Mouse (Mus musculus): ENCODE data around the gene Cbarp. TPM values are rescaled to one million over a fixed set of nuclear protein-coding genes. Genes with fewer than 3 reads are reported as not detected.

Gene Cbarp
- 7.5 and 10.1 TPM in 2 replicates for polyA plus RNA-seq (2014; fragmentation: Nextera tagmentation; extraction: Ambion mirVana)

GRCm38 (mm10) chr10:80140666-80141035, at the start of gene Cbarp:
Cbarp (minus strand) TSS chr10:80140835.
- Histone ChIP-seq H3K4me3 (ENCODE audit: low read depth, low read length) (peak within 1 kb of the TSS; percentile 66), H3K9ac (replicated peaks; ENCODE audit: low read depth, low read length) (no peak within 1 kb of the TSS), H3K4me2 (replicated peaks; ENCODE audit: low read depth, low read length) (peak within 1 kb of the TSS; percentile 65), H3K9me3 (ENCODE audit: control insufficient read depth, low read depth, low read length) (no peaks in the 10 kb centered on the region), H3K4me1 (ENCODE audit: control insufficient read depth, insufficient read depth, low read length) (peaks cover 26% of the 10 kb centered on the region), H3K36me3 (ENCODE audit: control insufficient read depth, insufficient read depth, low read length) (peaks cover 22% of the 10 kb centered on the region; the same call in 1 of the 2 replicates), H3K27me3 (ENCODE audit: control insufficient read depth, insufficient read depth, low read length) (0 out of 2 replicates have a peak, but pooled peaks cover 7% of the 10 kb centered on the region), H3K27ac (ENCODE audit: low read length) (peak within 1 kb of the TSS; percentile 88)
- 69% methylated on average over 10 of the region's 10 CpGs for WGBS
- no peak for ATAC-seq (ENCODE audit: insufficient number of reproducible peaks, insufficient read depth, low FRiP score, low read depth)

GRCm38 (mm10) chr10:80189999-80190398, 49.4 kb upstream of the Cbarp start:
- peaks cover 14% of the 10 kb centered on the region for H3K27me3 ChIP-seq (ENCODE audit: control insufficient read depth, insufficient read depth, low read length)
- H3K36me3 ChIP-seq (ENCODE audit: control insufficient read depth, insufficient read depth, low read length) = peaks cover 17% of the 10 kb centered on the region; the same call in 1 of the 2 replicates
- H3K4me3 ChIP-seq (ENCODE audit: low read depth, low read length) = peak overlapping the region; percentile 37
- 14% methylated on average over 21 of the region's 21 CpGs for WGBS
- ATAC-seq (ENCODE audit: insufficient number of reproducible peaks, insufficient read depth, low FRiP score, low read depth) = no peak
- peak overlapping the region; percentile 30; the same call in 1 of the 2 replicates for H3K9ac ChIP-seq (replicated peaks; ENCODE audit: low read depth, low read length)
- peak overlapping the region; percentile 61 for H3K4me2 ChIP-seq (replicated peaks; ENCODE audit: low read depth, low read length)
- peaks cover 10% of the 10 kb centered on the region; the same call in 1 of the 2 replicates for H3K4me1 ChIP-seq (ENCODE audit: control insufficient read depth, insufficient read depth, low read length)
- H3K27ac ChIP-seq (ENCODE audit: low read length) = no peak overlapping the region
- no peaks in the 10 kb centered on the region for H3K9me3 ChIP-seq (ENCODE audit: control insufficient read depth, low read depth, low read length)

GRCm38 (mm10) chr10:80188453-80189024, 47.9 kb upstream of the Cbarp start:
- H3K9ac ChIP-seq (replicated peaks; ENCODE audit: low read depth, low read length) = no peak overlapping the region
- no peak for ATAC-seq (ENCODE audit: insufficient number of reproducible peaks, insufficient read depth, low FRiP score, low read depth)
- H3K27me3 ChIP-seq (ENCODE audit: control insufficient read depth, insufficient read depth, low read length) = peaks cover 14% of the 10 kb centered on the region
- H3K36me3 ChIP-seq (ENCODE audit: control insufficient read depth, insufficient read depth, low read length) = peaks cover 17% of the 10 kb centered on the region; the same call in 1 of the 2 replicates
- no peak overlapping the region for H3K4me2 ChIP-seq (replicated peaks; ENCODE audit: low read depth, low read length)
- no peak overlapping the region for H3K4me3 ChIP-seq (ENCODE audit: low read depth, low read length)
- H3K27ac ChIP-seq (ENCODE audit: low read length) = no peak overlapping the region
- 78% methylated on average over 15 of the region's 15 CpGs for WGBS
- H3K4me1 ChIP-seq (ENCODE audit: control insufficient read depth, insufficient read depth, low read length) = peaks cover 10% of the 10 kb centered on the region; the same call in 1 of the 2 replicates
- H3K9me3 ChIP-seq (ENCODE audit: control insufficient read depth, low read depth, low read length) = no peaks in the 10 kb centered on the region

- H3K36me3 ChIP-seq (ENCODE audit: control insufficient read depth, insufficient read depth, low read length) = peaks cover 17% of the 10 kb centered on the region; the same call in 1 of the 2 replicates
- no peak overlapping the region for H3K4me2 ChIP-seq (replicated peaks; ENCODE audit: low read depth, low read length)
- peaks cover 10% of the 10 kb centered on the region; the same call in 1 of the 2 replicates for H3K4me1 ChIP-seq (ENCODE audit: control insufficient read depth, insufficient read depth, low read length)
- no peak overlapping the region for H3K27ac ChIP-seq (ENCODE audit: low read length)
- no peak overlapping the region for H3K4me3 ChIP-seq (ENCODE audit: low read depth, low read length)
- ATAC-seq (ENCODE audit: insufficient number of reproducible peaks, insufficient read depth, low FRiP score, low read depth) = no peak
- no peaks in the 10 kb centered on the region for H3K9me3 ChIP-seq (ENCODE audit: control insufficient read depth, low read depth, low read length)
- no peak overlapping the region for H3K9ac ChIP-seq (replicated peaks; ENCODE audit: low read depth, low read length)
- WGBS = 92% methylated on average over 10 of the region's 10 CpGs
- peaks cover 14% of the 10 kb centered on the region for H3K27me3 ChIP-seq (ENCODE audit: control insufficient read depth, insufficient read depth, low read length)
Measured at GRCm38 (mm10) chr10:80187739-80188138, 47.1 kb upstream of the Cbarp start.

GRCm38 (mm10) chr10:80186649-80187048, 46.0 kb upstream of the Cbarp start:
- peaks cover 10% of the 10 kb centered on the region; the same call in 1 of the 2 replicates for H3K4me1 ChIP-seq (ENCODE audit: control insufficient read depth, insufficient read depth, low read length)
- H3K9ac ChIP-seq (replicated peaks; ENCODE audit: low read depth, low read length) = no peak overlapping the region
- H3K27ac ChIP-seq (ENCODE audit: low read length) = no peak overlapping the region
- 54% methylated on average over 27 of the region's 27 CpGs for WGBS
- ATAC-seq (ENCODE audit: insufficient number of reproducible peaks, insufficient read depth, low FRiP score, low read depth) = no peak
- H3K36me3 ChIP-seq (ENCODE audit: control insufficient read depth, insufficient read depth, low read length) = peaks cover 24% of the 10 kb centered on the region
- H3K9me3 ChIP-seq (ENCODE audit: control insufficient read depth, low read depth, low read length) = no peaks in the 10 kb centered on the region
- peaks cover 11% of the 10 kb centered on the region for H3K27me3 ChIP-seq (ENCODE audit: control insufficient read depth, insufficient read depth, low read length)
- no peak overlapping the region for H3K4me2 ChIP-seq (replicated peaks; ENCODE audit: low read depth, low read length)
- H3K4me3 ChIP-seq (ENCODE audit: low read depth, low read length) = no peak overlapping the region

GRCm38 (mm10) chr10:80182547-80182946, 41.9 kb upstream of the Cbarp start:
- Histone ChIP-seq H3K27me3 (ENCODE audit: control insufficient read depth, insufficient read depth, low read length) (no peaks in the 10 kb centered on the region), H3K9ac (replicated peaks; ENCODE audit: low read depth, low read length) (no peak overlapping the region), H3K4me1 (ENCODE audit: control insufficient read depth, insufficient read depth, low read length) (peaks cover 12% of the 10 kb centered on the region; the same call in 1 of the 2 replicates), H3K9me3 (ENCODE audit: control insufficient read depth, low read depth, low read length) (no peaks in the 10 kb centered on the region), H3K4me3 (ENCODE audit: low read depth, low read length) (no peak overlapping the region), H3K4me2 (replicated peaks; ENCODE audit: low read depth, low read length) (no peak overlapping the region), H3K36me3 (ENCODE audit: control insufficient read depth, insufficient read depth, low read length) (peaks cover 11% of the 10 kb centered on the region), H3K27ac (ENCODE audit: low read length) (no peak overlapping the region)
- 97% methylated on average over 7 of the region's 7 CpGs for WGBS
- ATAC-seq (ENCODE audit: insufficient number of reproducible peaks, insufficient read depth, low FRiP score, low read depth) = no peak

GRCm38 (mm10) chr10:80180823-80181222, 40.2 kb upstream of the Cbarp start:
- H3K27me3 ChIP-seq (ENCODE audit: control insufficient read depth, insufficient read depth, low read length) = no peaks in the 10 kb centered on the region
- H3K4me2 ChIP-seq (replicated peaks; ENCODE audit: low read depth, low read length) = peak overlapping the region; percentile 79
- no peak for ATAC-seq (ENCODE audit: insufficient number of reproducible peaks, insufficient read depth, low FRiP score, low read depth)
- H3K36me3 ChIP-seq (ENCODE audit: control insufficient read depth, insufficient read depth, low read length) = peaks cover 6% of the 10 kb centered on the region
- H3K27ac ChIP-seq (ENCODE audit: low read length) = no peak overlapping the region
- peak overlapping the region; percentile 66; the same call in 1 of the 2 replicates for H3K4me3 ChIP-seq (ENCODE audit: low read depth, low read length)
- WGBS = 40% methylated on average over 5 of the region's 5 CpGs
- H3K9me3 ChIP-seq (ENCODE audit: control insufficient read depth, low read depth, low read length) = no peaks in the 10 kb centered on the region
- H3K4me1 ChIP-seq (ENCODE audit: control insufficient read depth, insufficient read depth, low read length) = peaks cover 12% of the 10 kb centered on the region; the same call in 1 of the 2 replicates
- peak overlapping the region; percentile 89; the same call in 1 of the 2 replicates for H3K9ac ChIP-seq (replicated peaks; ENCODE audit: low read depth, low read length)

- Histone ChIP-seq H3K4me3 (ENCODE audit: low read depth, low read length) (peak overlapping the region; percentile 66), H3K27ac (ENCODE audit: low read length) (no peak overlapping the region), H3K9me3 (ENCODE audit: control insufficient read depth, low read depth, low read length) (no peaks in the 10 kb centered on the region), H3K4me2 (replicated peaks; ENCODE audit: low read depth, low read length) (peak overlapping the region; percentile 79), H3K9ac (replicated peaks; ENCODE audit: low read depth, low read length) (peak overlapping the region; percentile 89), H3K4me1 (ENCODE audit: control insufficient read depth, insufficient read depth, low read length) (peaks cover 12% of the 10 kb centered on the region; the same call in 1 of the 2 replicates), H3K27me3 (ENCODE audit: control insufficient read depth, insufficient read depth, low read length) (no peaks in the 10 kb centered on the region), H3K36me3 (ENCODE audit: control insufficient read depth, insufficient read depth, low read length) (peaks cover 6% of the 10 kb centered on the region)
- no peak for ATAC-seq (ENCODE audit: insufficient number of reproducible peaks, insufficient read depth, low FRiP score, low read depth)
- WGBS = 42% methylated on average over 6 of the region's 6 CpGs
Measured at GRCm38 (mm10) chr10:80180288-80180687, 39.7 kb upstream of the Cbarp start.

All from stomach, embryonic 14.5 days (tissue).